8 mouse cellular contexts compared by ENCODE assay signal in genomic region chr12:51830077-51830402, GRCm38 (mm10). TPM values are rescaled to one million over a fixed set of nuclear protein-coding genes. Genes with fewer than 3 reads are reported as not detected.
DNase-seq lines count a peak whose midpoint lies in the region; ATAC-seq and TF ChIP-seq lines count a peak whose summit lies in the region.

No protein-coding gene starts in this region.

- intact Hi-C loops in heart, postnatal 25 days (cut with DNase I) = no loop called here
- intact Hi-C loops in left cerebral cortex, postnatal 36 days (cut with DNase I) = no loop called here

- H3K4me2 ChIP-seq in forebrain, embryonic 11.5 days (ENCODE audit: low read depth, low read length, severe bottlenecking) = peak overlapping the region; percentile 78
- H3K4me2 ChIP-seq in limb, embryonic 12.5 days = peak overlapping the region; percentile 69
- H3K4me2 ChIP-seq in neural tube, embryonic 15.5 days = peak overlapping the region; percentile 60

- H3K4me3 ChIP-seq in heart, embryonic 10.5 days = peak overlapping the region; percentile 99
- H3K4me3 ChIP-seq in E14TG2a.4 (replicated peaks; ENCODE audit: low read length) = peak overlapping the region; percentile 93
- peak overlapping the region; percentile 99 for H3K4me3 ChIP-seq in forebrain, embryonic 11.5 days (ENCODE audit: low read depth, low read length)
- peak overlapping the region; percentile 93 for H3K4me3 ChIP-seq in limb, embryonic 12.5 days (replicated peaks)
- peak overlapping the region; percentile 96 for H3K4me3 ChIP-seq in neural tube, embryonic 15.5 days (replicated peaks)

- H3K9me3 ChIP-seq in heart, embryonic 10.5 days = no peaks in the 10 kb centered on the region
- H3K9me3 ChIP-seq in E14TG2a.4 (ENCODE audit: low read length) = no peaks in the 10 kb centered on the region
- no peaks in the 10 kb centered on the region for H3K9me3 ChIP-seq in forebrain, embryonic 11.5 days (ENCODE audit: control insufficient read depth, low read length)
- no peaks in the 10 kb centered on the region for H3K9me3 ChIP-seq in limb, embryonic 12.5 days
- H3K9me3 ChIP-seq in neural tube, embryonic 15.5 days (replicated peaks) = no peaks in the 10 kb centered on the region

- peak overlapping the region; percentile 99 for H3K9ac ChIP-seq in forebrain, embryonic 11.5 days (ENCODE audit: low read length)
- H3K9ac ChIP-seq in limb, embryonic 12.5 days (replicated peaks) = peak overlapping the region; percentile 99
- H3K9ac ChIP-seq in neural tube, embryonic 15.5 days (replicated peaks) = peak overlapping the region; percentile 99

- WGBS in heart, embryonic 10.5 days = under 1% methylated on average over 12 of the region's 12 CpGs
- under 1% methylated on average over 12 of the region's 12 CpGs for WGBS in forebrain, embryonic 11.5 days
- 1% methylated on average over 12 of the region's 12 CpGs for WGBS in limb, embryonic 12.5 days
- WGBS in neural tube, embryonic 15.5 days = 0% methylated on average over 12 of the region's 12 CpGs

- TF ChIP-seq CTCF in E14TG2a.4 (conservative IDR thresholded peaks at IDR 0.05; ENCODE audit: low read length) = no peak

- no peak for DNase-seq in heart, embryonic 10.5 days (ENCODE audit: low spot score)
- DNase-seq in heart, postnatal 25 days (ENCODE audit: low spot score) = no peak
- DNase-seq in forebrain, embryonic 11.5 days (ENCODE audit: low spot score) = no peak
- no peak for DNase-seq in layer of hippocampus, postnatal 36 days
- no peak for DNase-seq in left cerebral cortex, postnatal 36 days (ENCODE audit: low spot score in 2 of 2)

- H3K27me3 ChIP-seq in heart, embryonic 10.5 days (ENCODE audit: insufficient read depth, poor library complexity, severe bottlenecking) = no peaks in the 10 kb centered on the region
- H3K27me3 ChIP-seq in E14TG2a.4 (ENCODE audit: insufficient read depth, low read length) = no peaks in the 10 kb centered on the region; the same call in 1 of the 2 replicates
- no peaks in the 10 kb centered on the region; the same call in 1 of the 2 replicates for H3K27me3 ChIP-seq in forebrain, embryonic 11.5 days (ENCODE audit: control insufficient read depth, insufficient read depth, low read length)
- no peaks in the 10 kb centered on the region for H3K27me3 ChIP-seq in limb, embryonic 12.5 days
- no peaks in the 10 kb centered on the region for H3K27me3 ChIP-seq in neural tube, embryonic 15.5 days (replicated peaks)

- ATAC-seq in forebrain, embryonic 11.5 days (replicated peaks; ENCODE audit: low FRiP score) = peak; percentile 23; the same call in 1 of the 2 replicates
- ATAC-seq in limb, embryonic 12.5 days (ENCODE audit: insufficient number of reproducible peaks, insufficient read depth, low FRiP score, low TSS enrichment, low read depth) = no peak
- 0 out of 2 replicates have a peak, but pooled peaks have one; percentile 8 for ATAC-seq in neural tube, embryonic 15.5 days (ENCODE audit: low FRiP score)

- peaks cover 14% of the 10 kb centered on the region for H3K36me3 ChIP-seq in heart, embryonic 10.5 days
- H3K36me3 ChIP-seq in E14TG2a.4 (ENCODE audit: insufficient read depth, low read length) = no peaks in the 10 kb centered on the region
- no peaks in the 10 kb centered on the region for H3K36me3 ChIP-seq in forebrain, embryonic 11.5 days (ENCODE audit: control insufficient read depth, insufficient read depth, low read length)
- H3K36me3 ChIP-seq in limb, embryonic 12.5 days = peaks cover 18% of the 10 kb centered on the region
- 0 out of 2 replicates have a peak, but pooled peaks cover 3% of the 10 kb centered on the region for H3K36me3 ChIP-seq in neural tube, embryonic 15.5 days

- H3K27ac ChIP-seq in heart, embryonic 10.5 days = peak overlapping the region; percentile 99
- H3K27ac ChIP-seq in forebrain, embryonic 11.5 days (ENCODE audit: low read depth, low read length) = peak overlapping the region; percentile 98
- H3K27ac ChIP-seq in limb, embryonic 12.5 days = peak overlapping the region; percentile 99
- H3K27ac ChIP-seq in neural tube, embryonic 15.5 days (replicated peaks) = peak overlapping the region; percentile 98

- H3K4me1 ChIP-seq in heart, embryonic 10.5 days = peaks cover 10% of the 10 kb centered on the region; the same call in 1 of the 2 replicates
- peaks cover 30% of the 10 kb centered on the region for H3K4me1 ChIP-seq in E14TG2a.4 (replicated peaks; ENCODE audit: low read depth, low read length)
- H3K4me1 ChIP-seq in forebrain, embryonic 11.5 days (replicated peaks; ENCODE audit: control insufficient read depth, insufficient read depth, low read length) = peaks cover 3% of the 10 kb centered on the region; the same call in 1 of the 2 replicates
- peaks cover 11% of the 10 kb centered on the region for H3K4me1 ChIP-seq in limb, embryonic 12.5 days (replicated peaks)
- peaks cover 20% of the 10 kb centered on the region for H3K4me1 ChIP-seq in neural tube, embryonic 15.5 days

RNA-seq across cellular contexts. Expression of gene Hectd1, which starts 0.7 kb away (rescaled TPM):
- polyA plus RNA-seq in heart, embryonic 10.5 days (2016; fragmentation: Nextera tagmentation; extraction: Ambion mirVana) = 35.2 and 35.6 TPM in 2 replicates
- total RNA-seq in heart, postnatal 25 days (2021) = 10 to 100 TPM; 76.9 to 84.5 TPM
- polyA plus RNA-seq in forebrain, embryonic 11.5 days (2014; fragmentation: Nextera tagmentation; extraction: Ambion mirVana) = 42.2 and 44.8 TPM in 2 replicates
- polyA plus RNA-seq in limb, embryonic 12.5 days (2016; fragmentation: Nextera tagmentation; extraction: Ambion mirVana) = 44.2 and 44.9 TPM in 2 replicates
- 36.0 and 37.6 TPM in 2 replicates for polyA plus RNA-seq in neural tube, embryonic 15.5 days (2015; fragmentation: Nextera tagmentation; extraction: Ambion mirVana)
- total RNA-seq in layer of hippocampus, postnatal 36 days (2021) = 10 to 100 TPM; 84.0 to 85.7 TPM
- total RNA-seq in left cerebral cortex, postnatal 36 days (2021) = 10 to 100 TPM; 80.3 to 85.1 TPM
